Mouse (Mus musculus): Measurements from ENCODE around the gene Trim50. TPM values are rescaled to one million over a fixed set of nuclear protein-coding genes. Genes with fewer than 3 reads are reported as not detected.

Gene Trim50
- total and polyA plus RNA-seq, 3 experiments: not detected

DNA sequence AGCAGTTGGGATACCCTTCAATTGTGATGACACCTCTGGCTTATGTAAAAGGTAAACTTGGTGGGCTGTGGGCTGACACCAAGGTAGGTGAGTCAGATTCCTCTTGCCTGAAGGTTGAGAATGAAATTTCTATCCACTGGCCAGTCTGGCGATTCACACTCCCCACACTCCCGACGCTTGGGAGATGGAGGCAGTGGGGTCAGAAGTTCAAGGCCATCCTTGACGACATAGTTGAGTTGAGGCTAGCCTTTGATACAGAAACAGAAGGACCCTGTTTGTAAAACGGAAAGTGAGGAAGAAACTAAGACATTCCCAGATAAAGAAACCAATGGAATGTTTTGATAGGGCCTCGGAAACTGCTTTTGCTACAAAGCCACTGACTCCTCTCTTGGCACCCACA lies 46.3 kb downstream of the Trim50 start:
- dilution Hi-C loops (cut with MboI; ENCODE audit: extremely low pct_ligation_motif_present, extremely low pct_unique_long_range_greater_than_20kb, low sequenced_read_pairs) (no loop called here), in situ Hi-C loops (cut with MboI; ENCODE audit: low pct_ligation_motif_present, low pct_unique_long_range_greater_than_20kb, low sequenced_read_pairs) (no loop called here)
- Histone ChIP-seq H3K9ac (ENCODE audit: insufficient read depth, low read depth) (no peak overlapping the region), H3K4me3 (replicated peaks in 1 of 3; ENCODE audit: low read depth in 2 of 3, low read length in 2 of 3, poor library complexity in 1 of 3) (no peak overlapping the region), H3K36me3 (replicated peaks in 1 of 2; ENCODE audit: control insufficient read depth in 1 of 2, insufficient read depth in 1 of 2, low read length in 1 of 2) (no peaks in the 10 kb centered on the region), H3K4me2 (ENCODE audit: insufficient read depth, low read depth, poor library complexity, severe bottlenecking) (no peak overlapping the region), H3K9me3 (replicated peaks; ENCODE audit: low read length) (no peaks in the 10 kb centered on the region), H3K27me3 (replicated peaks) (peaks cover 5% of the 10 kb centered on the region), H3K79me2 (replicated peaks; ENCODE audit: control insufficient read depth, extremely low read depth, insufficient read depth, poor library complexity, severe bottlenecking) (no peaks in the 10 kb centered on the region), H3K4me1 (ENCODE audit: control insufficient read depth in 1 of 2, insufficient read depth in 2 of 2) (peaks cover 0 to 4% of the 10 kb centered on the region in 2 experiments; a peak in 2 of 4 replicates), H3K27ac (ENCODE audit: insufficient read depth, low read depth) (no peak overlapping the region)
- TF ChIP-seq BHLHE40 (IDR thresholded peaks at IDR 0.05; ENCODE audit: low read depth, low read length): no peak
- TF ChIP-seq POLR2A (IDR thresholded peaks at IDR 0.05; ENCODE audit: low read depth, low read length): no peak
- TF ChIP-seq JUND (conservative IDR thresholded peaks at IDR 0.05; ENCODE audit: low read depth, low read length): no peak
- no peak for TF ChIP-seq MAX (IDR thresholded peaks at IDR 0.05; ENCODE audit: low read length)
- TF ChIP-seq PAX5 (IDR thresholded peaks at IDR 0.05; ENCODE audit: low read length): no peak
- TF ChIP-seq NELFE (IDR thresholded peaks at IDR 0.05; ENCODE audit: low read depth, low read length): no peak
- TF ChIP-seq USF2 (conservative IDR thresholded peaks at IDR 0.05; ENCODE audit: low read depth, low read length): no peak
- TF ChIP-seq ZC3H11A (IDR thresholded peaks at IDR 0.05; ENCODE audit: low read depth, low read length): no peak
- TF ChIP-seq POLR2AphosphoS2 (IDR thresholded peaks at IDR 0.05; ENCODE audit: low read depth, low read length): no peak
- no peak for TF ChIP-seq MAZ (IDR thresholded peaks at IDR 0.05; ENCODE audit: low read depth, low read length)
- no peak for TF ChIP-seq SIN3A (IDR thresholded peaks at IDR 0.05; ENCODE audit: low read length)
- no peak for TF ChIP-seq JUN (IDR thresholded peaks at IDR 0.05; ENCODE audit: insufficient read depth, low read depth, low read length)
- TF ChIP-seq ETS1 (conservative IDR thresholded peaks at IDR 0.05; ENCODE audit: low read depth, low read length): no peak
- TF ChIP-seq MEF2A (IDR thresholded peaks at IDR 0.05; ENCODE audit: borderline replicate concordance, low read depth, low read length): no peak
- no peak for TF ChIP-seq GABPA (IDR thresholded peaks at IDR 0.05; ENCODE audit: insufficient replicate concordance, low read depth, low read length)
- TF ChIP-seq MXI1 (IDR thresholded peaks at IDR 0.05; ENCODE audit: low read depth, low read length): no peak
- TF ChIP-seq RAD21 (IDR thresholded peaks at IDR 0.05; ENCODE audit: low read depth, low read length): no peak
- DNase-seq (ENCODE audit: extremely low read depth): no peak

DNA sequence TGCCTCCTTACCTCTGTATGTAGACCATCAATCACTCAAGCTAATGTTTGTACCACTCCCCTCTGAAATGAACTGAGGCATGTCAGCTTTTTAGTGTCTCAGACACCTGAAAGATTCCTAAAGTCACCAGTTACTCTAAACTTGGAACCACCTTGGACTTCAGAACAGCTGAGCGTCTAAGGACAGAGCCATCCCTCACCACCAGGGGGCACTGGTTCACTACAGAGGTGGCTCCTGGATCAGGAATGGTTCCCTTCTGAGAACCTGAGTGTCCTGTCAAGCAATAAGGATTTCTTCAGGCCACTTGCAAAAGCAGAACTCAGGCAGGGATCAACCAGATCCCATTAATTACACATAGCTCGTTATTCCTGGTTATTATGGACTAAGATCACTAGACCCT lies 47.1 kb downstream of the Trim50 start:
- H3K36me3 ChIP-seq (replicated peaks in 1 of 2; ENCODE audit: control insufficient read depth in 1 of 2, insufficient read depth in 1 of 2, low read length in 1 of 2): no peaks in the 10 kb centered on the region
- dilution Hi-C loops (cut with MboI; ENCODE audit: extremely low pct_ligation_motif_present, extremely low pct_unique_long_range_greater_than_20kb, low sequenced_read_pairs) (no loop called here), in situ Hi-C loops (cut with MboI; ENCODE audit: low pct_ligation_motif_present, low pct_unique_long_range_greater_than_20kb, low sequenced_read_pairs) (loop anchor here (10.0 kb wide), 2 partner anchors 55 to 215 kb away; no protein-coding TSS in a partner anchor)
- H3K79me2 ChIP-seq (replicated peaks; ENCODE audit: control insufficient read depth, extremely low read depth, insufficient read depth, poor library complexity, severe bottlenecking): no peaks in the 10 kb centered on the region
- H3K4me3 ChIP-seq (replicated peaks in 1 of 3; ENCODE audit: low read depth in 2 of 3, low read length in 2 of 3, poor library complexity in 1 of 3): no peak overlapping the region
- peaks cover 5% of the 10 kb centered on the region for H3K27me3 ChIP-seq (replicated peaks)
- H3K9ac ChIP-seq (ENCODE audit: insufficient read depth, low read depth): no peak overlapping the region
- no peak overlapping the region for H3K4me2 ChIP-seq (ENCODE audit: insufficient read depth, low read depth, poor library complexity, severe bottlenecking)
- H3K27ac ChIP-seq (ENCODE audit: insufficient read depth, low read depth): no peak overlapping the region
- H3K9me3 ChIP-seq (replicated peaks; ENCODE audit: low read length): no peaks in the 10 kb centered on the region
- peak; percentile 76 for DNase-seq (ENCODE audit: extremely low read depth)
- TF ChIP-seq JUN (IDR thresholded peaks at IDR 0.05; ENCODE audit: insufficient read depth, low read depth, low read length) (no peak), SIN3A (IDR thresholded peaks at IDR 0.05; ENCODE audit: low read length) (no peak), SMC3 (IDR thresholded peaks at IDR 0.05; ENCODE audit: low read depth, low read length) (peak; percentile 88), CHD1 (IDR thresholded peaks at IDR 0.05; ENCODE audit: low read depth, low read length) (no peak), MYC (IDR thresholded peaks at IDR 0.05; ENCODE audit: low read depth, low read length) (no peak), NELFE (IDR thresholded peaks at IDR 0.05; ENCODE audit: low read depth, low read length) (no peak), CTCF (conservative IDR thresholded peaks at IDR 0.05 in 1 of 2, IDR thresholded peaks at IDR 0.05 in 1 of 2; ENCODE audit: low read depth in 2 of 2, low read length in 2 of 2) (peak; percentile 93 to 96), PAX5 (IDR thresholded peaks at IDR 0.05; ENCODE audit: low read length) (no peak), POLR2A (IDR thresholded peaks at IDR 0.05; ENCODE audit: low read depth, low read length) (no peak), GABPA (IDR thresholded peaks at IDR 0.05; ENCODE audit: insufficient replicate concordance, low read depth, low read length) (no peak), IRF4 (IDR thresholded peaks at IDR 0.05; ENCODE audit: low read depth, low read length) (no peak), MXI1 (IDR thresholded peaks at IDR 0.05; ENCODE audit: low read depth, low read length) (no peak), RAD21 (IDR thresholded peaks at IDR 0.05; ENCODE audit: low read depth, low read length) (peak; percentile 92), UBTF (IDR thresholded peaks at IDR 0.05; ENCODE audit: low read depth, low read length) (no peak), CHD2 (IDR thresholded peaks at IDR 0.05; ENCODE audit: low read length) (no peak), EP300 (IDR thresholded peaks at IDR 0.05; ENCODE audit: low read length) (no peak), ZNF384 (IDR thresholded peaks at IDR 0.05; ENCODE audit: low read depth, low read length) (no peak), BHLHE40 (IDR thresholded peaks at IDR 0.05; ENCODE audit: low read depth, low read length) (no peak), RCOR1 (conservative IDR thresholded peaks at IDR 0.05; ENCODE audit: low read depth, low read length) (no peak), ZC3H11A (IDR thresholded peaks at IDR 0.05; ENCODE audit: low read depth, low read length) (peak; percentile 27), JUND (conservative IDR thresholded peaks at IDR 0.05; ENCODE audit: low read depth, low read length) (no peak), USF2 (conservative IDR thresholded peaks at IDR 0.05; ENCODE audit: low read depth, low read length) (no peak), ELF1 (IDR thresholded peaks at IDR 0.05; ENCODE audit: low read depth, low read length) (no peak), HCFC1 (IDR thresholded peaks at IDR 0.05; ENCODE audit: low read depth, low read length) (no peak), MAFK (IDR thresholded peaks at IDR 0.05; ENCODE audit: insufficient replicate concordance, low read length) (no peak), MAZ (IDR thresholded peaks at IDR 0.05; ENCODE audit: low read depth, low read length) (no peak)
- H3K4me1 ChIP-seq (ENCODE audit: control insufficient read depth in 1 of 2, insufficient read depth in 2 of 2): peaks cover 0 to 4% of the 10 kb centered on the region in 2 experiments; a peak in 2 of 4 replicates

All from CH12.LX (cell line).